Mouse (Mus musculus): ENCODE results near the gene Lgals3bp.

Lgals3bp gene

DNA sequence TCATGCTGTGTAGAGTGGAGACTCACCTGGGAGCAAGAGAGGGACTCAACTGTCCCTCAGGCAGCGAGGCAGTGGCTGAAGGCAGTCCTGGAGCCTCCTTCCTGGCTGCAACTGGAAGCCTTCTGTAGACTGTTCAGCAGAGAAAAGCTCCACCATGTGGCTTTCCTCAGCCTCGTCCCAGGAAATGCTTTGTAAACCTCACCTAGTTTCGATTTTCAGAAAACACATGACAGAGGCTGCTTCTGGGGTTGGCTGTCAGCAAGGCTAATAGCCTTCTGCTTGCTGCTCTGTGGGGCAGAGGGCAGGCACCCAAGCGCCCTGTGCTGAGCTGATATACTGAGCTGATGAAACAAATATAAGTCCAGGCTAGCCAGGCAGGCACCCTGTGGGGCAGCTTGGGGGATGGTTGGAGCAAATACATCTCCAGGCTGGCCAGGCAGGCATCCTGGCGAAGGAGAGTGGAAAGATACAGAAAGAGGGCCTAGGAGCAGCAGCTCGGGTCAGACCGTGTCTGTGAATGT is at the start of gene Lgals3bp:
Gene Lgals3bp (minus strand): TSS at position 333 of the 521 bp plus-strand sequence.
- peak; percentile 45 to 62 for DNase-seq (ENCODE audit: low read depth in 2 of 2, low spot score in 2 of 2)

DNA sequence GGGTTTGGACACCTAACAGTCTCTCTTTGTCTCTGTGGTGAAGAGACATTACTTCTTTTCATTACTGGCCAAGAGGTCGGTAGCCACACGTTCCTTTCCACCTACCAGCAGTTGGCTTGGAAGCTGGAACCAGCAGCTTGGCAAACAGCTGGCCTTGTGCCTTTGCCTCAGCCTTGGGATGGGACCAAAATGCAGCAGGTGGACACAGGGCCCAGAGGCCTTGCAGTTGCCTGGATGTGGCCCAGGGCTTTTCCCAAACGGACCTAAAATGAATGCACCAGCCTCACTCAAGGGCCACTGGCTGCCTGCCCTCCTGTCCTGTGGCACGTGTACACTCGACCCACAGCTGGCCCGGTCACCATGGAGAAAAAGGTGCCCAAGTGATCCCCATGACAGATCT is 49.3 kb upstream of the Lgals3bp start:
- no peak for DNase-seq (ENCODE audit: low read depth in 2 of 2, low spot score in 2 of 2)

DNA sequence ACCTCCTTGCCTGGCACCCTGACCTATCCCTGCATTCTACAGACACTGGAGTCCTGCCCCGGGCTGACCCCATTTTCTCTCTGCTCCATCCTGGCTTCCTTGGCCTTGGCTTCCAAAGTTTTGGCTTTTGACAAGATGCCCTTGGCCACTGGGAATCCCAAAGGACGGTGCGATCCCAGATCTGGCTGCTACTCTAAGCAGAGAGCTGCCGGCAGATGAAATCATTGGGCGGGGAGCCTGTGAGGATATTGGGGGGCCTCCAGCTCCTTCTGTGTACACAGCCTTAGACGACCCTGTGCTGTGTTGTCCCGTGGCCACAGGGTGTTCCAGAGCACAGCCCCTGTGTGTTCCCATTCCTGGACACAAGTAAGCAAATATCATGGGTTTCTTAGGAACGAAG is 46.5 kb upstream of the Lgals3bp start:
- no peak for DNase-seq (ENCODE audit: low read depth in 2 of 2, low spot score in 2 of 2)

DNA sequence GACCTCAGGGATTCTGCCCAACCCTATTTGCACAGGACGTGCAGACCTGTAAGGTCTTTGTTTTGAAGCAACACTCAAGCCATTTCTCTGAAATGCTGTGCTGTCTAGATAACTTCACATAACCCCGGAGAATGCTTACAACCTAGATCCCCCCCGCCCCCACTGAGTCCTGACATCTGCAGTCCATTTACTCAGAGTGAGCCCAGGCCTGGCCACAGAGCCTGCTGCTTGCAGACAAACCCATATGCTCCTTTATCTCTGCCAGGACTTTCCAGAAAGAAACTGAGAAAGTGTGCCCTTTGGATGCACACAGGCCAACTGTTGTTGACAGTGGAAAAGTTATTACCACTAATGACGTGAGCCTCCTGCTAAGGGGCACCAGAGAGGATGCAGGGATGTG is 45.5 kb upstream of the Lgals3bp start:
- DNase-seq (ENCODE audit: low read depth in 2 of 2, low spot score in 2 of 2): no peak

DNA sequence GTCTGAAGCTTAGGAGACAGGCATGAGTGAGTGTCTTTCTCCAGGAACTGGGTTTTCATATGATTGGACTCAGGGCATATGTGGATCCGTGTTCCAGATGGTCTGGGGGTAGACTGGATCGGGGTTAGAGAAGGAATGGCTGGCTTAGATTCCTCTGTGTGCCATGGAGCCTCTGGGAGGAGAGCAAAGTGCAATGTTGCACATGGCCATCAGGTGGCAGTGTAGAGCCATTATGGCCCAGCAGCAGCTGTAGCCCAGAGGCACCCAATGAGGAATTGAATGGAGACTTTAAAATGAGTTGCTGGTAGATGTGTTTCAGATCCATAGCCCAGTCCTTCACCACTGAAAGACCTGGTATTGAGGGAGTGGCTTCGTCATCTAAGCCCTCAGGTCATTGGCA is 44.0 kb upstream of the Lgals3bp start:
- peak; percentile 46 to 66 for DNase-seq (ENCODE audit: low read depth in 2 of 2, low spot score in 2 of 2)

DNA sequence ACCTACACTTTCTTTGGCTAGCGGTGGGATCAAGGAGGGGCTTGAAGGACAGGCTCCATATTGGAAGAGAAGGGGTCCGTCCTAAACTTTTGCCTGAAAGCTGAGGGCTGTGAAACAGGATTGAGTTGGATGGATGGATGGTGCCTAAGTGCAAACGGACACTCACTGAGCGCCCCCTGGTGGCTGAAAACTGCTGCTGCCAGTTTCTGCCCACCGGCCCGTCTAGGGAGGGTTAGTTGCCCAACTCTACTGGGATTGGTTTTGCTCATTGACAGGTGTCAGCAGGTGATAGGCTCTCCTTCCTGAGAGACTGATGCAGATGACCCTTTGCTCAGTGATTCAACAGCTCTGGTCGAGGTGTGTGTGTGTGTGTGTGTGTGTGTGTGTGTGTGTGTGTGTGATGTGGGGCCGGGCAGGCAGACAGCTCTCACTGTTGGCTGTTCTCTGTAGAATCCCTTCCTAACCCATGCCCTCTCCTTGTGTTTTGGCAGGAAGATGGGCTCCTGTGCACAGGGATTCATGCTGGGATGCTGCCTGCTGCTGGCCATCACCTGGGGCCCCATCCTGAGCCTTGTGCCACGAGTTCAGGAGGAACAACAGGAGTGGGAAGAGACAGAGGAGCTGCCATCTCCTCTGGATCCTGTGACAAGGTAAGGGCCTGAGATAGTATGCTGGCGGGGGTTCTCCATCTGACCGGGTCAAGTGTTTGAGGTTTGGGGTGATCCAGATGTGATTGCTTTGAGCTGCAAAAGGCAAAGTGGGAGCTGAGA is 41.5 kb upstream of the Lgals3bp start:
- peak; percentile 53 to 60 for DNase-seq (ENCODE audit: low read depth in 2 of 2, low spot score in 2 of 2)

DNA sequence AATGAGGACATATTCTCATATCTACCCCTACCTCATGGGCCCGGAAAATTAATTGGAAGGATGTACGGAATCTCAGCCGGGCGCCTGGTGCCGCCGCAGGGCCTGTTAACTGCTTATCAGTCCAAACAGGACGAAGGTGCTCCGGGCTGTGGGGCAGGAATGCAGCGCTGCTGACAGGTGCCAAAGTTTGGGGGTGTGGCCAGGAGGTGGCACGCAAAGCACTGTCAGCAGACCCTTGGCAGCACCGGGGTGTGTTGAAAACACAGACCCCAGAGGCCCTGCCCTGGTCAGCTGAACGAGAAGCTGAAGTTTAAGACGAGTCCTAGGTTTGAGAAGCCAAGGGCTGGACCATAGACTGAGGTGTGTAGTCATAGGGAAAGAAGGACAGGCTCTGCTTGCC is 40.8 kb upstream of the Lgals3bp start:
- DNase-seq (ENCODE audit: low read depth in 2 of 2, low spot score in 2 of 2): no peak

DNA sequence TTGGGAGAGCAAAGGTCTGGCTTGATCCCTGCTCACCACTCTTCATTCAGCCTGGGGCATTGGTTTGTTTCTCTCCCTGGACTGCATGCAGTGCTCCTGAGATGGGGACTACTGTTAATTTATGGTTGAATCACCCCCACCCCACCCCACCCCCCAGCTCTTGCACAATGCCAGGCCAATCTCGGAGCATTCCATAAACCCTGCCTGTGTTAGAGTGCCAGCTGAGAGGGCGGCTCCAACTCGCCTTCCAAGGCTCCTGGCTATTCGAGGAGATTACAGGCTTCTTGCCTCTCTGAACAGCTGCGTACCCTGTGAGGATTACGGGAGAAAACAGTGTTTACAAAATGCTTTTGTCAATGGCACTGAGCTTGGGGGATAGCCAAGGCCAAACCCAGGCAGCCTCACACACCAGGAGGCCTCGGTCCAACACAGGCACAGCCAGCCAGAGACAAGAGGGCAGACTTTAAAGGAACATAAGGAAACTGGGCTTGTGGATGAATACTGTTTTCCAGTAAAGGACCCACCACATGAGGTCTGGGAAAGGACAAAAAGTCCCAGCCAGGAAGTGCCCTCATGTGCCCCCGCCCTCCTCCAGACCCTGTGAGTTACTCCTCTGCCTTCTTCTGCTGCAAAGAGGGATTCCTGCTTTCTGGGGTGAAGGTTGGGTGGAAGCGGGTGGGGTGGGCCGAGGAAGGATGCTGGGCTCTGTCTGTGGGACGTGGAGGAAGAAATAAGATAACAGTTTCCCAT is 36.9 kb upstream of the Lgals3bp start:
- no peak for DNase-seq (ENCODE audit: low read depth in 2 of 2, low spot score in 2 of 2)

DNA sequence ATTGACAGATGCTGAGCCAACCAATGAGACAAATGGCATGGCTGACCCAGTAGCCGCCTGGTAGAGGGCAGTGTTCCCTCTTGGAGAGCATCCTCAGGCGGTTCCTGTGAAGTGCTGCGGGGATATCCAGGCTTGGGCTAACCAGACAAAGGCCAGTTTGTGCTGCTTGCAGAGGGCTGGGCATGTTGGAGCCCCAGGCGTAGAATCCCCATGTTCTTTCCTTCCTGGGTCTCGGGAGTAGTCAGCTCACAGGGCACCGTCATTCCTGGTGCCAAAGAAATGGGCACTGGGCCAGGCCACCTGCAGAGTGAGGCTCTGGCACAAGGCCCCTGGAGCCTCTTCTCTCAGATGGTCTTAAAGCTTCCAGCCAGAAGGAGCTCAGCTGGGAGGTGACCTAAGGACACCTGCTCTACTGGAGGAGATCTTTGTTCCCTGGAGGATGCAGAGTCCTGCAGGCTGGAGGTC is 34.6 kb upstream of the Lgals3bp start:
- DNase-seq (ENCODE audit: low read depth in 2 of 2, low spot score in 2 of 2): no peak

DNA sequence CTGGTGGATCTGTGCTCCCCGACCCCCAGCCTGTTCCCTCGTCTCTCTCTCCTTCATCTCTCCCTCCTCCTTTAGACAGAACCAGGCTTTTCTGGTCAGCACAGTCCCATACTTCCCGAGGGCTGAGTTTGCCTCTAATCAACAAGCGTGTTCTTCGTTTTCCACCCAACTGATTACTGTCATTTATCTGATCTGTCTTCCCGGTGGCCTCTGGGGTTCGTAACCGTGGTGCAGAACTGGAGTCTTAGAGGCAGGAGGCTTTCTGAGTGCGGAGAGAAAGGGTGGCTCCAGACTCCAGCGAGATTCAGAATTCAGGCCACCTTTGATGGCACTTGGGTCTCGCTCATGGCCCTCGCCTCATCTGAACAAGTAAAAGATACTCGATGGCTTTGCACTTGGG is 32.2 kb upstream of the Lgals3bp start:
- DNase-seq (ENCODE audit: low read depth in 2 of 2, low spot score in 2 of 2): no peak

DNA sequence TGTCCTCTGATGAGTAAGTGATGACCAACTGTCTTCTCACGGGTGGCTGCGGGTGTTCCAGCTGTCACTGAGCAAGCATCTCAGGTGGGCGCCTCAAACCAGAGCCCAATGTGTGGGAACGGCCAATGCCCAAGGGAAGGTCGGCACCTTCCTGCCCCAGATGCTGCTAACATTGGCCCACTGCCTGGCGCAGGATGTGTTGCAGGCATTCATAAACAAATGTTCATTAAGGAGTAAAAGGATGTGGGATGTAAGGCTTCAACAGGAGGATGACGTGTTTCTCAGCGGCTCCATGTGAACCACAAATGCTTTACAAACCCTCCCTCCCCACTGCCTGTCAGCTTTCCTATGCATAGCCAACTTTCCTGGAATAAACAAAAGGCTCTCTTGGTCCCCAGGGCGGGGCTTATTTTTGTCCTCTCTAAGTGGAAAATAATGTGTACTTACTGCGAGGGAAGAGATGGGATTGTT is 31.5 kb upstream of the Lgals3bp start:
- no peak for DNase-seq (ENCODE audit: low read depth in 2 of 2, low spot score in 2 of 2)

DNA sequence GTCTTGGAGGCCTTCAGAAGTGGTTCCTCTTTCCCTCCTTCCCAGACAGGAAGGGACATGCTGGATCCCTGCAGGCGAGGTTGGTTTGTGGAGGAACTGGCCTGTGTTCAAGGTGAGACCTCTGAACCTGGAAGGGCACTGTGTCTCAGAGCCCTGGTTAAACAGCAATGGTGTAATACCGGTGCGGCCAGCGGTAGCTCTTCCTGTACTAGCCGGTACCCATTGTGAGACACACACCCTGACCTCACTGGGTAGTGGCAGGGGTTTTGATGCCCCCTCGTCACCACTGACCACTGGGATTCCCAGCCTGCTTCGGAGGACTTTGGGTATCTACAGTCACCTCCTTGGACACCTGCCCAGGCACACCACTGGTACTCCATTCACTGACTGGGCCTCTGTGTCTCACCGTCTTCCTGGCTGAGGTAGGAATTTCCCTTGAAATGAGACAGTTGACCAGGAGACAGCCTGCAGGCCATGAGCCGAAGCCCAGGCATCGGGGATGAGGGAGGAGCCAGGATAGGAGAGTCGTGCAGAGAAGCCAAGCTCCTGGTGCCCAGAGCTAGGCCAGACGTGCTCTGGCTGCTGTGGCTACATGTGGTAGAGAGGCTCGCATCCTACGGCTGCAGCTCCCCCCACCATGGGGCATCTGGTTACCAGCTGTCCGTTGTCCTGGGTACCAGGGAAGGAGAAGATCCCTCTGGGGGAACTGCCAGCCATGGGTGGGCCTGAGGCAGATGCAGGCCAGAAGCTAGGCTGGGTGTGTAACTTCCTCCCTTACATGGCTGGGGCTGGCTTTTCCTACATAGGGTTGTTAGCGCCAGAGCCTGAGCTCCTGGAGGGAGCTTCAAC is 29.4 kb upstream of the Lgals3bp start:
- no peak for DNase-seq (ENCODE audit: low read depth in 2 of 2, low spot score in 2 of 2)

DNA sequence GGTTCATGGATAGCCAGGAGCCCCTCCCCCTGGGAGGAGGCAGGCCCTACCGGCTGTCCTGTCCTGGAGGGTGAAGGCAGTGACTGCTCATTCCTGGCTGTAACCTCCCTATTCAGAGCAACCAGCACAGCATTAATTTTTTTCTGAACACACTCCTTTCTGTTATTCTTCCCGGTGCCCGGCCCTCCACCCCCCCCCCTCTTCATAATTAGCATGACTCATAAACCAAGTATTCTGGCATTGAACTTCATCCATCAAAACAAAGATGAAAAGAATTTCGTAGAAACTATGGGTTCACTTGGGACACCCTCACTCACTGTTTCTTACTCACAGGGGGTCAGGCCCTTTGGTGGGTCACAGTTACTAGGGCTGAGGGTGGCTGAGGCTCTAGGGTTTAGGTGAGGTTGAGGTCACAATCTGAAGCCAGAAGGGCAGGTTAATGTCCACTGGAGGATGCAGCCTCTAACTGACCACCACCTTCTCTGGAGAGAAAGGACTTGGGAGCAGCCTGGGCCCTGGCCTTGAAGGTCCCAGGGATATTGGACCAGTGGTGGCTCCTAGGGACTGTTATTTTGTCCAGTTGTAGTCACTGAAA is 28.5 kb upstream of the Lgals3bp start:
- DNase-seq (ENCODE audit: low read depth in 2 of 2, low spot score in 2 of 2): no peak

DNA sequence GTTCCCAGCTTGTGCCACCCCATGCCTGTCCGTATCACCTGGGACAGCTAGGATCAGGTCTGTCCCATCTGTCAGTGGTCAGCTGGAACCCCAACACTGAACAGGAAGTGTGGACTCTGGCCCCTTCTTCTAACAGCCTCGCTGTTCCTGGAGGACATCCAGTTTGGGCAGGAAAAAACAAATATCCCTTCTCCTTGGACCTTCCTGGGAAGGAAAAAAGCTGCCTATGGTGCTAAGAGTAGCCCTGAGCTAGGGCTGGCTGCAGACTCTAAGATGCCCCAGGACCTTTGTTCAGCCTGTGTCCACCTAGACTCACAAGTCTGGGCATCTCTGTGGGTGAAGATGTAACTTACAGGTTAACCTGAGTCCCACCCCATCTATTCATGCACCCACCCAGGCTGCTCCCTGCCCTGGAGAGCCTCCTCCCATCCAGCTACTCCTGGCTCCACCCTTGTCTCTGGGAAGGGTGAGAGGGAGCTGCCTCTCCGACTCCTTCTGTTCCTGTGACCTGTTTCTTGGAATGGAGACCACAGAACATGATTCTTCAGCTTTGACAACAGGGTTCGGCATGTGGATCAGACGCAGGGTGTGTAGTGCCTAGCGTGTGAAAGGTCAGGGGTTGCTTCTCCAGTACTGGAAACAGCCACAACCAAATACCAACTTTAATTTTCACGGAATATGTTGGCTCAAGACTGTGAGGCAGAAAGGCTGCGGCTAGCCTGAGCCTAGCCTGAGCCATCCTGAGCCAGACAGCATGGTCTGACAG is 27.2 kb upstream of the Lgals3bp start:
- no peak for DNase-seq (ENCODE audit: low read depth in 2 of 2, low spot score in 2 of 2)

DNA sequence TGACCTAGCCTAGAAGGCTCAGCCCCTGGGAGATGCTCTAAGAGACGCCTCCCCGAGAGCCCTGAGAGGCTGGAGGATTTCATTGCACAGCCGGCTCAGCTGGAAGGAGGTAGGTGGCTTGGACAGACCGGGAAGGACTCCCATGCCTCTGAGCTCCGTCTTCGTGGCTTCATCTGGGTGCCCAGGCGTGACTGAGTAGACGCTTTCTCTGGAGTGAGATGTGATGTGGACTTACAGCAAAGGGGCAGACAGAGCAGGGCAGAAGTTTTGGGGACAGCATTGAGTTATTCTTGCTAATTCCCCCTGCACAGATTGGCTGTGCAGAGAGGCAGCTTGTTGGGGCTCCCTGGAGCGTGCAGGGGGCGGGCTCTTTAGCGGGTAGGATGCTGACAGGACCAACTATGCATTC is 26.6 kb upstream of the Lgals3bp start:
- DNase-seq (ENCODE audit: low read depth in 2 of 2, low spot score in 2 of 2): no peak

DNA sequence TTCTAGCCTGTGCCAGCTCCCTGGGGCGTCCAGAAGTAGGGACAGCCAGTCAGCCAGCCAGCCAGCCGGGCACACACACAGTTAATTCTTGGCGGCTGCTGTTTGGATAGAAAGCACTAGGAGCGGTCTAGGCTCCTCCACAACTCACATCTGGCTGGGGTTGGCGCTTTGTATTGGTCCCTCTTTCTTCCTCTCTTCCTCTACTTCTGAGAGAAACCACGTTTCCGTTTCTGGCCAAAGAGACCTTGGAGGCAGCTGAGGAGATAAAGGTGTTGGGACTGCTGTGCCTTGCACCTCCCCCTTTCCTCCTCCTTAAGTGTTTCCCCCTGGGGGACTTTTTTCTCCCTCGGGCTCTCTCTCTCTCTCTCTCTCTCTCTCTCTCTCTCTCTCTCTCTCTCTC is 26.1 kb upstream of the Lgals3bp start, which contains the start of gene C1qtnf1:
Gene C1qtnf1 (plus strand): TSS at position 218 of the 400 bp plus-strand sequence.
- DNase-seq (ENCODE audit: low read depth in 2 of 2, low spot score in 2 of 2): peak in 1 of 2 experiments; percentile 5

DNA sequence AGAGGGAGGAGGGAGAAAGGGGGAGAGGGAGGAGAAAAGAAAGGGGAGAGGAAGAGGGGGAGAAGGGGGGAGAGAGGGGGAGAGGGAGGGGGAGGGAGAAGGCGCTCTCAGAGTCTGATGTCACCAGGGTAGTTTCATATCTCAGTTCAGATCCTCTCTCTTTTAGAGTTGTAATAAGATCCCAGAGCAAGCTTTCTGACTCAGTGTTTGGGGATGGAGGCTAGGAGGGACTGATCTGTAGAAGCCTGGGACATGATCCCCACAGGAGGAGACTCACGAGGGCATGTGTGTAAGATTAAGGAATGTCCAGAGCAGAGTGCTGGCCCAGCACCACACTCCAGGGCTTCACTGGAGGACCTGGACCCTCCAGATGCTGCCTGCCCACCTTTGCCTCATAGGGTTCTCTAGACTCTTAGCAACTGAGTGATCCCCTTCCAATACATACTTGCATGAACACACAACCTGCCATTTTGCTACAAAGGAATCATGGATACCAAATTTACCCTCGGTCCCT is 25.4 kb upstream of the Lgals3bp start:
- DNase-seq (ENCODE audit: low read depth in 2 of 2, low spot score in 2 of 2): no peak

DNA sequence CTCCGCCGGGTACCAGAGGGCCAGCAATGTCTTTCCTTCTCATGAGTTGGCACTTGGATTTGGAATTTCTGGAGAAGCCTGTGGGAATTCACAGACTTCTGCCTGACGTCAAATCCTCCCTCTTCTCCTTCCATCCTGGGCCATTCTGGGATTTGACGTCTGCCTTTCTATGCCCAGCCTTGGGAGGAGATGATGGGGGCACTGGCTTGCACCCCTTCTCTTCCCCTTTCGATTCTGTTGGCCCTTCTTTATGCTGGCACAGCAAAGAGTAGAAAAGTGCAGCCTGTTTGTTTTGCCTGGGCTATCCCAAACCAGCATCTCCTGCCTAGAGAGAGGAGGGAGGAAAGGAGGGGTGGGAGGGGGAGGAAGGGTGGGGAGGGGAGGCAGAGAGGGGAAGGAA is 24.9 kb upstream of the Lgals3bp start:
- DNase-seq (ENCODE audit: low read depth in 2 of 2, low spot score in 2 of 2): no peak

DNA sequence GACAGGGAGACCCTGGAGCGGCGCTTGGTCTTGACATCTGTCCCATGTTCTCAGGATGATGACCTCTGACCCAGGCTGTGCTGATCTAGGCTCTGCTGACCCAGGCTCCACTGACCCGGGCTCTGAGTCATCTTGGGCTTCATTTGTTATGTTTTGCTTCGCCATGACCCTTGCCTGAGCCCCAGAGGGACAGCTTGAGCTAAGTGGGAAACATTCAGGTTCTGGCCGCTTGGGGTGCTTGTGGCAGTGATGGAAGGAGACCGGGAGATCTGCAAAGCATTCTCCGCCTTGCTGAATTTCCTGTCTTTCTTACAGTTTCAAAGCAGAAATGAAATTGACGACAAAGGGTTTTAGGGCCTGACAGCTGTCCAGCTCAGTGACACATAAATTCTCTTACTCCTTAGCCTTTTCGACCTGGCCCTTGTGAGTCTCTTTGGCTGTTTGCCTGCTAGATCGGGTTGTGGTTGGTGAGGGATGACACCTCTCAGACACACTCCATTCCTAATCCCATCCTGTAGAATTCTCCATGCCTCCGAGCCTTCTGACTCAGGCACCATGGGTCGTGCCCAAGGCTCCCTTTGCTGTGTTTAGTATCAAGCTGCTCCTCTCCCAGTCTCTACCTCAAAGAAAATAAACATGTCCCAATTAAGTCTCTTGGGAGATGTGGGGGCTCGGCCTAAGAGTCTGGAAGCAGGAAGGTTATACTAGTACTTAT is 22.9 kb upstream of the Lgals3bp start:
- DNase-seq (ENCODE audit: low read depth in 2 of 2, low spot score in 2 of 2): no peak

All from CD8-positive naive resting alpha-beta T cell, adult 2 months (primary cell).